Mouse (Mus musculus) hindbrain, embryonic 12.5 days (tissue): ENCODE measurements at regions not wholly inside any gene's neighbourhood (a gene's known extent, or its start where the extent isn't known, plus 50 kb on each side); places are given as distances from the start of the nearest gene placed in this dataset.

Source experiments
- ATAC-seq: fragments of 200-750 bp; cut with Nextera tagmentation; 2 replicates; pipeline ENCODE4 v1.8.0; 2017; ENCODE audit warnings: moderate TSS enrichment; ENCODE audit not compliant: low FRiP score
- H3K27ac ChIP-seq: fragments of 300-500 bp; sonication (generic); 2 replicates; pipeline ENCODE4 v1.5.1; 2016; ENCODE audit warnings: mild to moderate bottlenecking
- H3K27me3 ChIP-seq: fragments of 300-500 bp; sonication (generic); 2 replicates; pipeline ENCODE4 v1.6.1; 2016; ENCODE audit warnings: mild to moderate bottlenecking
- H3K36me3 ChIP-seq: fragments of 300-500 bp; sonication (generic); 2 replicates; pipeline ENCODE4 v1.6.1; 2016; ENCODE audit warnings: mild to moderate bottlenecking
- H3K4me1 ChIP-seq: fragments of 300-500 bp; sonication (generic); 2 replicates; pipeline ENCODE4 v1.6.1; 2016
- H3K4me2 ChIP-seq: fragments of 300-500 bp; sonication (generic); replicated peaks from 2 replicates; pipeline ENCODE4 v1.6.1; 2016; ENCODE audit warnings: mild to moderate bottlenecking
- H3K4me3 ChIP-seq: fragments of 300-500 bp; sonication (generic); 2 replicates; pipeline ENCODE4 v1.5.1; 2016; ENCODE audit warnings: mild to moderate bottlenecking
- H3K9ac ChIP-seq: fragments of 300-500 bp; sonication (generic); 2 replicates; pipeline ENCODE4 v1.6.1; 2016; ENCODE audit warnings: mild to moderate bottlenecking, moderate library complexity
- H3K9me3 ChIP-seq: fragments of 300-500 bp; sonication (generic); replicated peaks from 2 replicates; pipeline ENCODE4 v1.6.1; 2016; ENCODE audit warnings: mild to moderate bottlenecking
- WGBS: fragments of 180-500 bp; shearing (Covaris S2); methylation state at CpG from one replicate; pipeline ENCODE4 v1.1.7; 2016; 5-methylcytosine and 5-hydroxymethylcytosine counted together

GRCm38 (mm10) chr6:148517536-148518245 is 73.5 kb upstream of the Tmtc1 start:
- no peaks in the 10 kb centered on the region for H3K27me3 ChIP-seq
- H3K4me2 ChIP-seq = no peak overlapping the region
- 0 out of 2 replicates have a peak, but pooled peaks cover 5% of the 10 kb centered on the region for H3K4me1 ChIP-seq
- no peak for ATAC-seq
- no peaks in the 10 kb centered on the region for H3K36me3 ChIP-seq
- no peak overlapping the region for H3K9ac ChIP-seq
- no peaks in the 10 kb centered on the region for H3K9me3 ChIP-seq
- whole genome bisulfite sequencing = 89% methylated on average over 2 of the region's 2 CpGs
- no peak overlapping the region for H3K4me3 ChIP-seq
- H3K27ac ChIP-seq = no peak overlapping the region

GRCm38 (mm10) chr6:148516654-148517053 is 72.5 kb upstream of the Tmtc1 start:
- ATAC-seq = no peak
- H3K9me3 ChIP-seq = no peaks in the 10 kb centered on the region
- 70% methylated on average over 4 of the region's 4 CpGs for WGBS
- H3K4me1 ChIP-seq = 0 out of 2 replicates have a peak, but pooled peaks cover 5% of the 10 kb centered on the region
- no peak overlapping the region for H3K4me3 ChIP-seq
- no peaks in the 10 kb centered on the region for H3K36me3 ChIP-seq
- no peak overlapping the region for H3K4me2 ChIP-seq
- no peak overlapping the region for H3K9ac ChIP-seq
- H3K27ac ChIP-seq = no peak overlapping the region
- no peaks in the 10 kb centered on the region for H3K27me3 ChIP-seq

GRCm38 (mm10) chr6:148515105-148515504 is 70.9 kb upstream of the Tmtc1 start:
- Histone ChIP-seq H3K27ac (no peak overlapping the region), H3K4me2 (no peak overlapping the region), H3K4me3 (no peak overlapping the region), H3K27me3 (no peaks in the 10 kb centered on the region), H3K9ac (no peak overlapping the region), H3K4me1 (0 out of 2 replicates have a peak, but pooled peaks cover 5% of the 10 kb centered on the region), H3K9me3 (no peaks in the 10 kb centered on the region), H3K36me3 (no peaks in the 10 kb centered on the region)
- 72% methylated on average over 6 of the region's 6 CpGs for WGBS
- no peak for ATAC-seq

- ATAC-seq = no peak
- no peaks in the 10 kb centered on the region for H3K27me3 ChIP-seq
- H3K36me3 ChIP-seq = no peaks in the 10 kb centered on the region
- H3K4me1 ChIP-seq = 0 out of 2 replicates have a peak, but pooled peaks cover 5% of the 10 kb centered on the region
- no peak overlapping the region for H3K9ac ChIP-seq
- no peak overlapping the region for H3K27ac ChIP-seq
- H3K4me3 ChIP-seq = no peak overlapping the region
- no peak overlapping the region for H3K4me2 ChIP-seq
- H3K9me3 ChIP-seq = no peaks in the 10 kb centered on the region
- WGBS = 84% methylated on average over 1 of the region's 1 CpGs
Measured at GRCm38 (mm10) chr6:148514645-148515044, 70.5 kb upstream of the Tmtc1 start.

GRCm38 (mm10) chr6:148514124-148514523 is 69.9 kb upstream of the Tmtc1 start:
- no peak overlapping the region for H3K4me2 ChIP-seq
- H3K27ac ChIP-seq = no peak overlapping the region
- H3K9ac ChIP-seq = no peak overlapping the region
- no peak for ATAC-seq
- H3K9me3 ChIP-seq = no peaks in the 10 kb centered on the region
- H3K4me1 ChIP-seq = 0 out of 2 replicates have a peak, but pooled peaks cover 5% of the 10 kb centered on the region
- no peak overlapping the region for H3K4me3 ChIP-seq
- H3K36me3 ChIP-seq = no peaks in the 10 kb centered on the region
- 73% methylated on average over 6 of the region's 6 CpGs for WGBS
- no peaks in the 10 kb centered on the region for H3K27me3 ChIP-seq

- no peaks in the 10 kb centered on the region for H3K9me3 ChIP-seq
- no peak overlapping the region for H3K4me3 ChIP-seq
- H3K9ac ChIP-seq = no peak overlapping the region
- no peaks in the 10 kb centered on the region for H3K27me3 ChIP-seq
- H3K4me1 ChIP-seq = 0 out of 2 replicates have a peak, but pooled peaks cover 5% of the 10 kb centered on the region
- H3K27ac ChIP-seq = no peak overlapping the region
- no peaks in the 10 kb centered on the region for H3K36me3 ChIP-seq
- ATAC-seq = no peak
- 59% methylated on average over 2 of the region's 2 CpGs for WGBS
- no peak overlapping the region for H3K4me2 ChIP-seq
Measured at GRCm38 (mm10) chr6:148513134-148513533, 68.9 kb upstream of the Tmtc1 start.

- Histone ChIP-seq H3K4me2 (no peak overlapping the region), H3K4me1 (no peaks in the 10 kb centered on the region), H3K9ac (no peak overlapping the region), H3K27ac (no peak overlapping the region), H3K27me3 (no peaks in the 10 kb centered on the region), H3K4me3 (no peak overlapping the region), H3K36me3 (no peaks in the 10 kb centered on the region), H3K9me3 (no peaks in the 10 kb centered on the region)
- ATAC-seq = no peak
- WGBS = 96% methylated on average over 2 of the region's 2 CpGs
Measured at GRCm38 (mm10) chr6:148505325-148505724, 61.1 kb upstream of the Tmtc1 start.

- H3K27ac ChIP-seq = no peak overlapping the region
- ATAC-seq = no peak
- WGBS = 62% methylated on average over 9 of the region's 9 CpGs
- H3K4me1 ChIP-seq = no peaks in the 10 kb centered on the region
- no peaks in the 10 kb centered on the region for H3K9me3 ChIP-seq
- H3K4me2 ChIP-seq = no peak overlapping the region
- no peak overlapping the region for H3K4me3 ChIP-seq
- no peaks in the 10 kb centered on the region for H3K36me3 ChIP-seq
- H3K9ac ChIP-seq = no peak overlapping the region
- no peaks in the 10 kb centered on the region for H3K27me3 ChIP-seq
Measured at GRCm38 (mm10) chr6:148500251-148501179, 56.3 kb upstream of the Tmtc1 start.
